Mouse (Mus musculus) midbrain, embryonic 14.5 days (tissue): ENCODE data around the gene Pspn. TPM values are rescaled to one million over a fixed set of nuclear protein-coding genes. Genes with fewer than 3 reads are reported as not detected.

Experiments
- ATAC-seq: fragments of 200-750 bp; cut with Nextera tagmentation; 2 replicates; pipeline ENCODE4 v1.8.0; 2017; ENCODE audit warnings: moderate number of reproducible peaks, moderate library complexity; ENCODE audit not compliant: low FRiP score, low TSS enrichment
- DNase-seq: peaks from one replicate; pipeline ENCODE4 v3.0.0-alpha.2; 2015
- H3K27ac ChIP-seq: fragments of 300-500 bp; sonication (generic); replicated peaks from 2 replicates; pipeline ENCODE4 v1.5.1; 2014; ENCODE audit warnings: mild to moderate bottlenecking, low read depth, low read length, moderate library complexity
- H3K27me3 ChIP-seq: fragments of 300-500 bp; sonication (generic); 2 replicates; pipeline ENCODE4 v1.6.1; 2014; ENCODE audit warnings: low read length, control low read depth, mixed read lengths; ENCODE audit not compliant: control insufficient read depth, insufficient read depth
- H3K36me3 ChIP-seq: fragments of 300-500 bp; sonication (generic); 2 replicates; pipeline ENCODE4 v1.6.1; 2014; ENCODE audit warnings: low read length, control low read depth; ENCODE audit not compliant: control insufficient read depth, insufficient read depth
- H3K4me1 ChIP-seq: fragments of 300-500 bp; sonication (generic); 2 replicates; pipeline ENCODE4 v1.6.1; 2014; ENCODE audit warnings: mild to moderate bottlenecking, antibody characterized with exemption, low read length, control low read depth; ENCODE audit not compliant: control insufficient read depth, insufficient read depth
- H3K4me2 ChIP-seq: fragments of 300-500 bp; sonication (generic); 2 replicates; pipeline ENCODE4 v1.6.1; 2014; ENCODE audit warnings: mild to moderate bottlenecking, low read length, moderate library complexity
- H3K4me3 ChIP-seq: fragments of 300-500 bp; sonication (generic); replicated peaks from 2 replicates; pipeline ENCODE4 v1.5.1; 2014; ENCODE audit warnings: low read depth, low read length
- H3K9ac ChIP-seq: fragments of 300-500 bp; sonication (generic); replicated peaks from 2 replicates; pipeline ENCODE4 v1.6.1; 2014; ENCODE audit warnings: mild to moderate bottlenecking, low read length, moderate library complexity
- H3K9me3 ChIP-seq: fragments of 300-500 bp; sonication (generic); 2 replicates; pipeline ENCODE4 v1.6.1; 2016; ENCODE audit warnings: low read length, control low read depth, mixed read lengths; ENCODE audit not compliant: control insufficient read depth
- WGBS: fragments of 180-500 bp; shearing (Covaris S2); extraction: QIAGEN DNeasy Blood & Tissue Kit; methylation state at CpG from one replicate; pipeline ENCODE4 v1.1.7; 2014; 5-methylcytosine and 5-hydroxymethylcytosine counted together
- polyA plus RNA-seq: library from polyadenylated mRNA; unstranded; fragments of >200 nt; fragmentation: Nextera tagmentation; extraction: Ambion mirVana; gene quantifications from 2 replicates; pipeline ENCODE4 v1.2.1, GENCODE M21; 2014

Gene Pspn
- polyA plus RNA-seq, 1 experiment from 2014 or later: not detected

DNA sequence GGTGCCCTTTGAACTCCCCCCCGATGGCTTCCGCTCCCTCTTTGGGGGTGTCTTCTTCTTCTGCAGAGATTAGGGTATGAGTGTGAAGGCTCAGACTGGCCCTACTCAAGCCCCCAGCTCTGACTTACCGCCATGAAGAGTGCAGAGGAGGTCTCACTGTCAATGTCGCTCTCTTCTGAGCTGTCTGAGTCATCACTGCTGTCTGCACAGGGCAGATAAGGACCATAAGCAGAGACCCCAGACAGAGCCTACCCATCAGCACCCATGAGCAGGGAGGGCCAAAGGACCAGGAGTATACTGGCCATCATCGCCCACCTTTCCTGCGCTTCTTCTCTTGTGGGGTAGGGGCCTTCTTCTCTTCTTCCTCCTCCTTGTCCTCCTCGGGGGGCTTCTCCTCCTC is 4.2 kb upstream of the Pspn start:
- H3K27me3 ChIP-seq: no peaks in the 10 kb centered on the region
- ATAC-seq: no peak
- no peak overlapping the region for H3K9ac ChIP-seq
- H3K4me3 ChIP-seq: no peak overlapping the region
- DNase-seq: no peak
- peaks cover 80% of the 10 kb centered on the region for H3K36me3 ChIP-seq
- no peak overlapping the region for H3K4me2 ChIP-seq
- no peak overlapping the region for H3K27ac ChIP-seq
- H3K4me1 ChIP-seq: no peaks in the 10 kb centered on the region
- 91% methylated on average over 7 of the region's 7 CpGs for WGBS
- no peaks in the 10 kb centered on the region for H3K9me3 ChIP-seq

GRCm38 (mm10) chr17:57001228-57001627 is 1.4 kb upstream of the Pspn start:
- no peak overlapping the region for H3K4me2 ChIP-seq
- no peak overlapping the region for H3K27ac ChIP-seq
- DNase-seq: no peak
- H3K9me3 ChIP-seq: no peaks in the 10 kb centered on the region
- peaks cover 9% of the 10 kb centered on the region; the same call in 1 of the 2 replicates for H3K4me1 ChIP-seq
- H3K9ac ChIP-seq: no peak overlapping the region
- no peak overlapping the region for H3K4me3 ChIP-seq
- ATAC-seq: no peak
- no peaks in the 10 kb centered on the region for H3K27me3 ChIP-seq
- H3K36me3 ChIP-seq: peaks cover 60% of the 10 kb centered on the region
- 80% methylated on average over 8 of the region's 8 CpGs for WGBS

GRCm38 (mm10) chr17:56999414-56999813 is 404 bp downstream of the Pspn start:
- ATAC-seq (no peak), DNase-seq (no peak)
- Histone ChIP-seq H3K27me3 (no peaks in the 10 kb centered on the region), H3K4me1 (peaks cover 9% of the 10 kb centered on the region; the same call in 1 of the 2 replicates), H3K4me2 (no peak overlapping the region), H3K9me3 (no peaks in the 10 kb centered on the region), H3K27ac (no peak overlapping the region), H3K9ac (no peak overlapping the region), H3K36me3 (peaks cover 60% of the 10 kb centered on the region), H3K4me3 (no peak overlapping the region)
- WGBS: 93% methylated on average over 9 of the region's 9 CpGs

- WGBS: under 1% methylated on average over 38 of the region's 38 CpGs
- H3K36me3 ChIP-seq: peaks cover 61% of the 10 kb centered on the region
Measured at GRCm38 (mm10) chr17:56997029-56997667, 2.7 kb downstream of the Pspn start, which contains the start of gene Alkbh7. Gene Alkbh7 (plus strand): TSS chr17:56997339.

DNA sequence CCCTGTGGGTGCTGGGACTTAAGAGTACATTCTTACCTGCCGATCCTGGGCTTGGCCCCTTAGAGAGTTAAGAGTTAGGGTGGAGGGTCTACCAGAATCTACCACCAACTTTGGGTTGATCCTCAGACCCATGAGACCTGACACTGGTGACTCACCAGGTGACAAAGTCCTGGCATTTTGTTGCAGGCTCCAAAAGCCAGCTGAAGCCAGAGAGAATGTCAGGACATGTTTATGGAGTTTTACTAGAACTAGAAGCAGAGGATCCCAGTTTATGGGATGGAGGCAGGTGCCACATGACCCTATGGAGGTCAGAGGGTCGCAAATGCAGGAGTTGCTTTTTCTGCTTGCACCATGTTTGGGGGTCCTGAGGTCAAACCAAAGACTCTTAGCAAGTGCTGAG is 3.3 kb downstream of the Pspn start:
- peak overlapping the region; percentile 72 for H3K4me2 ChIP-seq
- H3K4me1 ChIP-seq: peaks cover 12% of the 10 kb centered on the region; the same call in 1 of the 2 replicates
- H3K27ac ChIP-seq: no peak overlapping the region
- DNase-seq (no peak), ATAC-seq (no peak)
- no peaks in the 10 kb centered on the region for H3K27me3 ChIP-seq
- WGBS: 81% methylated on average over 2 of the region's 2 CpGs
- no peak overlapping the region for H3K4me3 ChIP-seq
- H3K36me3 ChIP-seq: peaks cover 61% of the 10 kb centered on the region
- H3K9me3 ChIP-seq: no peaks in the 10 kb centered on the region
- no peak overlapping the region for H3K9ac ChIP-seq

More at GRCm38 (mm10) chr17:56997029-56997667, 2.7 kb downstream of the Pspn start, which contains the start of gene Alkbh7:
- peak within 1 kb of the TSS; percentile 72 for H3K4me2 ChIP-seq
- peak within 1 kb of the TSS; percentile 85 for H3K27ac ChIP-seq
- peaks cover 9% of the 10 kb centered on the region; the same call in 1 of the 2 replicates for H3K4me1 ChIP-seq
- H3K27me3 ChIP-seq: no peaks in the 10 kb centered on the region
- ATAC-seq: peak; percentile 97
- H3K9me3 ChIP-seq: no peaks in the 10 kb centered on the region
- peak; percentile 95 for DNase-seq
- peak within 1 kb of the TSS; percentile 76 for H3K4me3 ChIP-seq
- peak within 1 kb of the TSS; percentile 70 for H3K9ac ChIP-seq

GRCm38 (mm10) chr17:56995046-56995445 is 4.8 kb downstream of the Pspn start:
- Histone ChIP-seq H3K27me3 (no peaks in the 10 kb centered on the region), H3K36me3 (peaks cover 54% of the 10 kb centered on the region), H3K9ac (no peak overlapping the region), H3K4me2 (no peak overlapping the region), H3K27ac (no peak overlapping the region), H3K4me1 (peaks cover 20% of the 10 kb centered on the region), H3K9me3 (no peaks in the 10 kb centered on the region), H3K4me3 (no peak overlapping the region)
- WGBS: 91% methylated on average over 8 of the region's 8 CpGs
- no peak for DNase-seq
- ATAC-seq: no peak

DNA sequence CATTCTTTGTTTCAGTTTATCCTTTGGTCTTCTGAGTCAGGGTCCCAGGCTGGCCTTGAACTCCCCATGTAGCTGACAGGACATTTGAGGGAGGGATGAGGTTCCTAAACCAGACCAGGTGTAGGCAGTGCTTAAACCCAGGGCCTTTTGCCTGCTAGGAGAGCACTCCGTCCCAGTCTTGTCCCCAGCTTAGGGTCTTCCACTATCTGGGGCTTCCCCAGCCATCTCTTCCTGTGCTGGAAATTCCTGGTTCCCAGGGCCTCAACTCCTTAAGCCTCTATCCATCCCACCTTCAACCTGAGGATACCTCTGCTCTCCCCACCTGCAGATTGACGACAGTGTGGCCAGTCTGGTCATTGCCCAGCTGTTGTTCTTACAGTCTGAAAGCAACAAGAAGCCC is 8.9 kb downstream of the Pspn start:
- peak overlapping the region; percentile 70 for H3K4me2 ChIP-seq
- WGBS: 78% methylated on average over 2 of the region's 2 CpGs
- H3K4me1 ChIP-seq: peaks cover 11% of the 10 kb centered on the region
- H3K27me3 ChIP-seq: no peaks in the 10 kb centered on the region
- DNase-seq: no peak
- no peaks in the 10 kb centered on the region for H3K9me3 ChIP-seq
- ATAC-seq: no peak
- H3K9ac ChIP-seq: peak overlapping the region; percentile 84
- H3K27ac ChIP-seq: no peak overlapping the region
- H3K36me3 ChIP-seq: peaks cover 37% of the 10 kb centered on the region
- peak overlapping the region; percentile 87 for H3K4me3 ChIP-seq

DNA sequence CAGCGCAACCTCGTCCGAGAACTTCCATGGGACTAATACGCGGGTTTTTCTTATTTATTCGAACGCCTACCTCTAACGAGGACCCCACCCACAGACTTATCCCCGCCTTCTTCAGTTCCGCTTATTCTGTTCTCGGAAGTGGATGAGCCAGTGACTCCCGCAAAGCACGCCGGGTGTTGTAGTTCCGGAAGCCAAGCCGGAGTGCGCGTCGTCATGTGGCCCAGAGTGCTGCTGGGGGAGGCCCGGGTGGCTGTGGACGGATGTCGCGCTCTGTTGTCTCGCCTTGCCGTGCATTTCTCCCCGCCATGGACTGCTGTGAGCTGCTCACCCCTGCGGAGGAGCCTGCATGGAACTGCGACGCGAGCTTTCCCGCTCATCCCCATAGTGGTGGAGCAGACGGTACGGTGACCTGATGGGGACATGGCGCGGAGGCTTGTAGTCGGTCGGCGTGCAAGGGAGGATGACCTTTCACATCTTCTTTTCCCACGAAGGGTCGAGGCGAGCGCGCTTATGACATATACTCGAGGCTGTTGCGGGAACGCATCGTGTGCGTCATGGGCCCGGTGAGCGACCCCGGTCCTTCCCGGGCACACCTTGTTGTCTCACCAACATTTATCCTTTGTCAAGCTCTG is 9.6 kb downstream of the Pspn start, which contains the start of gene Clpp:
Gene Clpp (plus strand): TSS at position 191 of the 632 bp plus-strand sequence.
- peaks cover 29% of the 10 kb centered on the region for H3K36me3 ChIP-seq
- H3K4me2 ChIP-seq: peak within 1 kb of the TSS; percentile 70
- under 1% methylated on average over 52 of the region's 52 CpGs for WGBS
- no peaks in the 10 kb centered on the region for H3K9me3 ChIP-seq
- peak within 1 kb of the TSS; percentile 82 for H3K27ac ChIP-seq
- peak within 1 kb of the TSS; percentile 87 for H3K4me3 ChIP-seq
- DNase-seq: peak; percentile 97
- peak within 1 kb of the TSS; percentile 84 for H3K9ac ChIP-seq
- peak; percentile 96 for ATAC-seq
- peaks cover 11% of the 10 kb centered on the region for H3K4me1 ChIP-seq
- H3K27me3 ChIP-seq: no peaks in the 10 kb centered on the region
